Mouse (Mus musculus) embryo, embryonic 11.5 days (tissue): Measurements from ENCODE around the gene Vmn1r39.
"Not testable (repeated sequence)": the region's sequence is repeated elsewhere in the genome, so short reads cannot be mapped to it uniquely, and the experiment has no call there.

Source experiments
- DNase-seq: peaks from one replicate; pipeline ENCODE4 v3.0.0-alpha.2; 2012; ENCODE audit warnings: low read depth, low spot score

Gene Vmn1r39

GRCm38 (mm10) chr6:66810509-66810908 is at the start of gene Vmn1r39:
Gene Vmn1r39 (minus strand): TSS chr6:66810609.
- DNase-seq = no peak

GRCm38 (mm10) chr6:66859391-66859790 is 49.0 kb upstream of the Vmn1r39 start:
- DNase-seq = no peak

- no peak for DNase-seq
Measured at GRCm38 (mm10) chr6:66858356-66858755, 47.9 kb upstream of the Vmn1r39 start.

GRCm38 (mm10) chr6:66856236-66856635 is 45.8 kb upstream of the Vmn1r39 start:
- DNase-seq = no peak

GRCm38 (mm10) chr6:66848936-66849335 is 38.5 kb upstream of the Vmn1r39 start:
- no peak for DNase-seq

- peak; percentile 13 for DNase-seq
Measured at GRCm38 (mm10) chr6:66840631-66841030, 30.2 kb upstream of the Vmn1r39 start.

GRCm38 (mm10) chr6:66836932-66837331 is 26.5 kb upstream of the Vmn1r39 start:
- DNase-seq = no peak

- no peak for DNase-seq
Measured at GRCm38 (mm10) chr6:66806311-66806710, 4.1 kb downstream of the Vmn1r39 start.

GRCm38 (mm10) chr6:66805713-66806112 is 4.7 kb downstream of the Vmn1r39 start:
- DNase-seq = no peak

- not testable (repeated sequence) for DNase-seq
Measured at GRCm38 (mm10) chr6:66782527-66782926, 27.9 kb downstream of the Vmn1r39 start, which contains the start of gene Vmn1r38. Gene Vmn1r38 (minus strand): TSS chr6:66782627.
